Comparison of ENCODE assay signal across 47 mouse cellular contexts in genomic region chr1:20673351-20673750, GRCm38 (mm10). TPM values are rescaled to one million over a fixed set of nuclear protein-coding genes. Genes with fewer than 3 reads are reported as not detected.
"Had no signal": no experiment of that assay in that cellular context is flagged by ENCODE, and none has a peak within 500 bp of the region (broad histone marks: within the 10 kb centered on the region; RNA-seq: fewer than 3 reads in every experiment).

No protein-coding gene starts in this region.

- H3K4me1 ChIP-seq: limb, embryonic 10.5 days; limb, embryonic 12.5 days; limb, embryonic 13.5 days; limb, embryonic 15.5 days; liver, embryonic 12.5 days; liver, embryonic 13.5 days; liver, embryonic 15.5 days; lung, embryonic 15.5 days; megakaryocyte, embryonic 14.5 days; midbrain, embryonic 15.5 days had no signal

- H3K9me3 ChIP-seq: limb, embryonic 10.5 days; limb, embryonic 12.5 days; limb, embryonic 13.5 days; limb, embryonic 15.5 days; liver, embryonic 12.5 days; liver, embryonic 13.5 days; liver, embryonic 15.5 days; lung, embryonic 15.5 days; megakaryocyte, embryonic 14.5 days; midbrain, embryonic 10.5 days; midbrain, embryonic 12.5 days; midbrain, embryonic 13.5 days; midbrain, embryonic 15.5 days; neural tube, embryonic 12.5 days had no signal

- H3K9ac ChIP-seq: limb, embryonic 12.5 days; limb, embryonic 13.5 days; limb, embryonic 15.5 days; liver, embryonic 12.5 days; liver, embryonic 13.5 days; liver, embryonic 14.5 days; liver, embryonic 15.5 days; liver, postnatal 0 days; lung, embryonic 14.5 days; lung, embryonic 15.5 days; midbrain, embryonic 12.5 days; midbrain, embryonic 13.5 days; midbrain, embryonic 15.5 days; neural tube, embryonic 12.5 days had no signal

- H3K27ac ChIP-seq: limb, embryonic 10.5 days; limb, embryonic 12.5 days; limb, embryonic 13.5 days; limb, embryonic 15.5 days; liver, embryonic 12.5 days; liver, embryonic 13.5 days; liver, embryonic 14.5 days; liver, embryonic 15.5 days; lung, embryonic 15.5 days; macrophage; midbrain, embryonic 10.5 days; midbrain, embryonic 12.5 days; midbrain, embryonic 13.5 days; midbrain, embryonic 15.5 days; neural tube, embryonic 12.5 days had no signal

- H3K4me3 ChIP-seq: limb, embryonic 10.5 days; limb, embryonic 12.5 days; liver, embryonic 12.5 days; liver, embryonic 13.5 days; liver, embryonic 15.5 days; lung, embryonic 15.5 days; megakaryocyte, embryonic 14.5 days; midbrain, embryonic 10.5 days; midbrain, embryonic 12.5 days; midbrain, embryonic 13.5 days; midbrain, embryonic 15.5 days; neural tube, embryonic 12.5 days had no signal

- H3K4me2 ChIP-seq: limb, embryonic 12.5 days; limb, embryonic 13.5 days; limb, embryonic 15.5 days; liver, embryonic 11.5 days; liver, embryonic 12.5 days; liver, embryonic 13.5 days; liver, embryonic 15.5 days; lung, embryonic 14.5 days; lung, embryonic 15.5 days; midbrain, embryonic 11.5 days; midbrain, embryonic 12.5 days; midbrain, embryonic 13.5 days; midbrain, embryonic 15.5 days; neural tube, embryonic 12.5 days had no signal

- H3K36me3 ChIP-seq: limb, embryonic 10.5 days; limb, embryonic 12.5 days; limb, embryonic 13.5 days; limb, embryonic 15.5 days; liver, embryonic 12.5 days; liver, embryonic 13.5 days; liver, embryonic 15.5 days; lung, embryonic 15.5 days; midbrain, embryonic 10.5 days; midbrain, embryonic 12.5 days; midbrain, embryonic 13.5 days; midbrain, embryonic 15.5 days; neural tube, embryonic 12.5 days had no signal

- ATAC-seq: liver, embryonic 12.5 days; liver, postnatal 0 days; lung, postnatal 0 days; midbrain, embryonic 13.5 days; midbrain, embryonic 15.5 days; midbrain, embryonic 16.5 days had no signal

- DNase-seq: left cerebral cortex, postnatal 4 days; liver; liver, embryonic 13.5 days; liver, postnatal 0 days; lung, adult 18-20 months; lung, adult 2 months; lung, embryonic 14.5 days; lung, postnatal 10 days; lung, postnatal 14 days; lung, postnatal 36 days; lung, postnatal 4 days; midbrain, embryonic 14.5 days had no signal

- H3K27me3 ChIP-seq: limb, embryonic 12.5 days; limb, embryonic 13.5 days; limb, embryonic 15.5 days; liver, embryonic 12.5 days; liver, embryonic 13.5 days; liver, embryonic 15.5 days; lung, embryonic 15.5 days; megakaryocyte, embryonic 14.5 days; midbrain, embryonic 12.5 days; midbrain, embryonic 13.5 days; midbrain, embryonic 15.5 days; neural tube, embryonic 12.5 days had no signal

RNA-seq across cellular contexts. Expression of gene Pkhd1, which starts 55.5 kb away (rescaled TPM):
- total RNA-seq: megakaryocyte progenitor cell, adult 5-6 weeks; megakaryocyte, adult 5-6 weeks; megakaryocyte-erythroid progenitor cell, adult 5-6 weeks; monocyte, adult 5-6 weeks had no signal
- polyA plus RNA-seq: limb, embryonic 11.5 days; macrophage; midbrain, embryonic 10.5 days; midbrain, embryonic 11.5 days; midbrain, embryonic 12.5 days; midbrain, postnatal 0 days had no signal

RNA-seq across cellular contexts. Expression of gene Il17a, which starts 57.4 kb away (rescaled TPM):
- total RNA-seq: left cerebral cortex, adult 8-10 months; left cerebral cortex, postnatal 10 days; left cerebral cortex, postnatal 14 days; left cerebral cortex, postnatal 25 days; left cerebral cortex, postnatal 36 days; left cerebral cortex, postnatal 4 days; liver, adult 2 months; megakaryocyte progenitor cell, adult 5-6 weeks; megakaryocyte, adult 5-6 weeks; megakaryocyte-erythroid progenitor cell, adult 5-6 weeks; midbrain, postnatal 0 days; monocyte, adult 5-6 weeks had no signal
- polyA plus RNA-seq: limb, embryonic 10.5 days; limb, embryonic 11.5 days; limb, embryonic 12.5 days; limb, embryonic 13.5 days; limb, embryonic 14.5 days; limb, embryonic 15.5 days; liver, adult 2 months; liver, embryonic 11.5 days; liver, embryonic 12.5 days; liver, embryonic 13.5 days; liver, embryonic 14.5 days; liver, embryonic 15.5 days; liver, embryonic 16.5 days; liver, postnatal 0 days; lung, adult 2 months; lung, embryonic 14.5 days; lung, embryonic 15.5 days; lung, embryonic 16.5 days; lung, postnatal 0 days; macrophage; midbrain, embryonic 10.5 days; midbrain, embryonic 11.5 days; midbrain, embryonic 12.5 days; midbrain, embryonic 13.5 days; midbrain, embryonic 14.5 days; midbrain, embryonic 15.5 days; midbrain, embryonic 16.5 days; midbrain, postnatal 0 days; neural tube, embryonic 11.5 days; neural tube, embryonic 12.5 days had no signal
